Mouse (Mus musculus): Measurements from ENCODE around the gene Osbpl7. TPM values are rescaled to one million over a fixed set of nuclear protein-coding genes. Genes with fewer than 3 reads are reported as not detected.

Gene Osbpl7
- polyA plus RNA-seq, 1 experiment from 2014 or later = 12.2 TPM

Small RNA genes within 50 kb of the gene (microRNA-seq; reads per million reads assigned to microRNA genes)
- not detected for gene Mir8103

Other genes with a start within 250 kb of the Osbpl7 start
- 61.7 and 66.5 TPM in 2 replicates for gene Nfe2l1, start 220.7 kb upstream of the Osbpl7 start, polyA plus RNA-seq (2015; fragmentation: Nextera tagmentation; extraction: Ambion mirVana)
- 123 and 125 TPM in 2 replicates for gene Copz2, start 200.8 kb upstream of the Osbpl7 start, polyA plus RNA-seq (2015; fragmentation: Nextera tagmentation; extraction: Ambion mirVana)
- gene Cdk5rap3, start 134.1 kb upstream of the Osbpl7 start, polyA plus RNA-seq (2015; fragmentation: Nextera tagmentation; extraction: Ambion mirVana) = 89.4 and 94.8 TPM in 2 replicates
- gene Prr15l, start 122.5 kb upstream of the Osbpl7 start, polyA plus RNA-seq (2015; fragmentation: Nextera tagmentation; extraction: Ambion mirVana) = 2.4 and 3.4 TPM in 2 replicates
- 19.9 and 27.9 TPM in 2 replicates for gene Pnpo, start 106.6 kb upstream of the Osbpl7 start, polyA plus RNA-seq (2015; fragmentation: Nextera tagmentation; extraction: Ambion mirVana)
- 15.9 and 18.0 TPM in 2 replicates for gene Sp2, start 67.7 kb upstream of the Osbpl7 start, polyA plus RNA-seq (2015; fragmentation: Nextera tagmentation; extraction: Ambion mirVana)
- gene Sp6, start 37.2 kb upstream of the Osbpl7 start, polyA plus RNA-seq (2015; fragmentation: Nextera tagmentation; extraction: Ambion mirVana) = 2.1 and 3.3 TPM in 2 replicates
- gene Scrn2, start 20.7 kb upstream of the Osbpl7 start, polyA plus RNA-seq (2015; fragmentation: Nextera tagmentation; extraction: Ambion mirVana) = 25.0 and 30.6 TPM in 2 replicates
- 0.72 and 1.5 TPM in 2 replicates for gene Lrrc46, start 9.2 kb upstream of the Osbpl7 start, polyA plus RNA-seq (2015; fragmentation: Nextera tagmentation; extraction: Ambion mirVana)
- 82.0 and 82.7 TPM in 2 replicates for gene Mrpl10, start 9.1 kb upstream of the Osbpl7 start, polyA plus RNA-seq (2015; fragmentation: Nextera tagmentation; extraction: Ambion mirVana)
- 0.08 and 0.10 TPM in 2 replicates for gene Tbx21, start 64.7 kb downstream of the Osbpl7 start, polyA plus RNA-seq (2015; fragmentation: Nextera tagmentation; extraction: Ambion mirVana)
- gene Tbkbp1, start 100.9 kb downstream of the Osbpl7 start, polyA plus RNA-seq (2015; fragmentation: Nextera tagmentation; extraction: Ambion mirVana) = 7.8 and 8.5 TPM in 2 replicates
- 59.7 and 62.6 TPM in 2 replicates for gene Kpnb1, start 137.3 kb downstream of the Osbpl7 start, polyA plus RNA-seq (2015; fragmentation: Nextera tagmentation; extraction: Ambion mirVana)
- gene Npepps, start 230.0 kb downstream of the Osbpl7 start, polyA plus RNA-seq (2015; fragmentation: Nextera tagmentation; extraction: Ambion mirVana) = 83.9 and 95.4 TPM in 2 replicates